Mouse (Mus musculus) intestine, embryonic 15.5 days (tissue): Measurements from ENCODE around the gene Prss8. TPM values are rescaled to one million over a fixed set of nuclear protein-coding genes. Genes with fewer than 3 reads are reported as not detected.

Experiments
- ATAC-seq: fragments of 200-750 bp; cut with Nextera tagmentation; 2 replicates; pipeline ENCODE4 v1.8.0; 2017; ENCODE audit warnings: moderate TSS enrichment, moderate library complexity
- H3K27ac ChIP-seq: fragments of 300-500 bp; sonication (generic); 2 replicates; pipeline ENCODE4 v1.5.1; 2015; ENCODE audit warnings: mild to moderate bottlenecking, inconsistent platforms
- H3K27me3 ChIP-seq: fragments of 300-500 bp; sonication (generic); replicated peaks from 2 replicates; pipeline ENCODE4 v1.6.1; 2015; ENCODE audit warnings: inconsistent platforms
- H3K36me3 ChIP-seq: fragments of 300-500 bp; sonication (generic); 2 replicates; pipeline ENCODE4 v1.6.1; 2015; ENCODE audit warnings: inconsistent platforms
- H3K4me1 ChIP-seq: fragments of 300-500 bp; sonication (generic); replicated peaks from 2 replicates; pipeline ENCODE4 v1.6.1; 2015; ENCODE audit warnings: inconsistent platforms
- H3K4me2 ChIP-seq: fragments of 300-500 bp; sonication (generic); replicated peaks from 2 replicates; pipeline ENCODE4 v1.6.1; 2015; ENCODE audit warnings: mild to moderate bottlenecking, inconsistent platforms
- H3K4me3 ChIP-seq: fragments of 300-500 bp; sonication (generic); replicated peaks from 2 replicates; pipeline ENCODE4 v1.5.1; 2015; ENCODE audit warnings: inconsistent platforms
- H3K9ac ChIP-seq: fragments of 300-500 bp; sonication (generic); 2 replicates; pipeline ENCODE4 v1.6.1; 2015; ENCODE audit warnings: inconsistent platforms
- H3K9me3 ChIP-seq: fragments of 300-500 bp; sonication (generic); 2 replicates; pipeline ENCODE4 v1.6.1; 2016; ENCODE audit warnings: inconsistent platforms
- WGBS: fragments of 180-500 bp; shearing (Covaris S2); methylation state at CpG from one replicate; pipeline ENCODE4 v1.1.7; 2015; 5-methylcytosine and 5-hydroxymethylcytosine counted together
- polyA plus RNA-seq: library from polyadenylated mRNA; unstranded; fragments of >200 nt; fragmentation: Nextera tagmentation; extraction: Ambion mirVana; gene quantifications from 2 replicates; pipeline ENCODE4 v1.2.1, GENCODE M21; 2015

The Prss8 gene
- polyA plus RNA-seq, 1 experiment from 2014 or later: 58.5 TPM

DNA sequence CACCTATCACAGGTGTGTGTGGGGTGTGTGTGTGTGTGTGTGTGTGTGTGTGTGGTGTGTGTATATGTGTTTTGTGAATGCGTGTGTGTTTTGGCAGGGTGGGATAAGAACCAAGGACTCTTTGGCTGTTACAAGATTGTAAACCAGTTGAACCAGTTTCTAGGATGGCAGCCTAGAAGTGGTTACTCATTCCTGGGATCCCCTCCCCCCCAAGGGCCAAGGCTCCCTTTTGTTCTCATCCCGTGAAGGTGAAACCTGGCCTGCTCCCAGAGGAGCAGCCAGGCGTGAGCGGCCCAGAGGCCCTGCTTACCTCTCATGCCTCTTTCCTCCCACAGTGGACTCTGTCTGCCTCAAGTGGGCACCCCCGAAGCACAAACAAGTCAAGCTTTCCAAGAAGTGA, 4.7 kb downstream of the Prss8 start:
- 0 out of 2 replicates have a peak overlapping the region, but pooled peaks have one; percentile 10 for H3K4me3 ChIP-seq
- H3K4me2 ChIP-seq: peak overlapping the region; percentile 54
- H3K9ac ChIP-seq: peak overlapping the region; percentile 11
- H3K36me3 ChIP-seq: peaks cover 3% of the 10 kb centered on the region
- H3K27ac ChIP-seq: peak overlapping the region; percentile 80
- ATAC-seq: peak; percentile 80
- WGBS: 49% methylated on average over 5 of the region's 5 CpGs
- H3K9me3 ChIP-seq: no peaks in the 10 kb centered on the region
- H3K27me3 ChIP-seq: no peaks in the 10 kb centered on the region; the same call in 1 of the 2 replicates
- peaks cover 23% of the 10 kb centered on the region for H3K4me1 ChIP-seq

DNA sequence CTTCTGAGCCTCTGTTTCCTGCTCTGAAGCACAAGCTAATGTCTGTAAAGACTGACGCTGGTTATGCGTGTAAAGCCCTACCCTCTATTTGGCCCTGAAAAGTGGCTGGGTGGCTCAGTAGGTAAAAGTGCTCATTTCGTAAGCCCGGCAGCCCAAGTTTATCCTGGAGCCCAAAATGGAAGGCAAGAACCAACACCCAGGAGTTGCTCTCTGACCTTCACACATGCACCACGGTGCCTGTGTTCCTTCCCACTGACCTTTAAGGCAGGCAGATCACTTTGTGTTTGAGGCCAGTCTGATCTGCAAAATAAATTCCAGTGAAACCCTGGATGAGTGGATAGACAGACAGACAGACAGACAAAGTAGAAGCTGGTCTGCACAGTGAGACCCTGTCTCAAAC, 6.2 kb downstream of the Prss8 start:
- H3K9me3 ChIP-seq: no peaks in the 10 kb centered on the region
- H3K4me2 ChIP-seq: no peak overlapping the region
- H3K27me3 ChIP-seq: no peaks in the 10 kb centered on the region; the same call in 1 of the 2 replicates
- no peak for ATAC-seq
- peak overlapping the region; percentile 71 for H3K27ac ChIP-seq
- peaks cover 23% of the 10 kb centered on the region for H3K4me1 ChIP-seq
- H3K36me3 ChIP-seq: peaks cover 3% of the 10 kb centered on the region
- no peak overlapping the region for H3K9ac ChIP-seq
- H3K4me3 ChIP-seq: no peak overlapping the region
- WGBS: 79% methylated on average over 5 of the region's 5 CpGs

DNA sequence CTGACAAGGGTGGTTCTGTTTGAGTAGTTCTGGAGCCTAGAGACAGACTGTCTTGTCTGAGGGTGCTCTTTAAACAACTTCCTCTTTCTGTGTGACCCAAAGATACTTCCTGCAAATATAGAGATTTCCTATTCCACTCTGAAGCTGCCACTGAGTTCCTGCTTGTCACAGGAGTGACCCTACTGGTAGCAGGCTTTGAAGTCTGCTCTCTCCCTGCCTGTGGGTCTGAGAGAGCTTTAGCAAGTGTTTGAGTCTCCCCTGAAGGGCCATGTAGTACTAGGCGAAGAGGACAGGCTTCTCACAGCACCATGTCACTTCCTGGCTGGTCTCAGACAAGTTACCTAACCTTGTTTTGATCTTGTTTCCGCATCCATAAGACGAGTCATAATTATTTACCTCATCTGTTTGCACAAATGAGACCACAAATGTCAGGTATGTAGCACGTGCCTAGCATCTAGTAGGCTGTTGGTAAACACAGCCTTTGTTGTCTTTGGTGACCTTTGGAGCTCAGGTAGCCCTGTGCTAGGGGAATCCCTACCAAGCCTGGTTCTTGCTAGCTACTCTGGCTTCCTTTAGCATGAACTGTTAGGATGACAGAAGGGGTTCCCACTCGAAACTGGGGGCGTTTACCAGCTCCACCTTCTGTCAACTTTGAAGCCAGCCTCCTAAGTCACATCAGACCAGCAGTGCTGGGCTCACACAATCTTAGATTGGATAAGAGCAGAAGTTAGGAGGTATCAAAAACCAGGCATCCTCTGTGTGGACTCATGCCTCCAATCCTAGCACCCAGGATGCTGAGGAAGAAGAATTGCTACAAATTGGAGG, 7.2 kb downstream of the Prss8 start:
- H3K9ac ChIP-seq: no peak overlapping the region
- peaks cover 18% of the 10 kb centered on the region for H3K4me1 ChIP-seq
- no peaks in the 10 kb centered on the region; the same call in 1 of the 2 replicates for H3K27me3 ChIP-seq
- 0 out of 2 replicates have a peak overlapping the region, but pooled peaks have one; percentile 29 for H3K27ac ChIP-seq
- H3K36me3 ChIP-seq: peaks cover 3% of the 10 kb centered on the region
- no peaks in the 10 kb centered on the region for H3K9me3 ChIP-seq
- H3K4me2 ChIP-seq: no peak overlapping the region
- no peak overlapping the region for H3K4me3 ChIP-seq
- 62% methylated on average over 6 of the region's 6 CpGs for WGBS
- ATAC-seq: no peak

DNA sequence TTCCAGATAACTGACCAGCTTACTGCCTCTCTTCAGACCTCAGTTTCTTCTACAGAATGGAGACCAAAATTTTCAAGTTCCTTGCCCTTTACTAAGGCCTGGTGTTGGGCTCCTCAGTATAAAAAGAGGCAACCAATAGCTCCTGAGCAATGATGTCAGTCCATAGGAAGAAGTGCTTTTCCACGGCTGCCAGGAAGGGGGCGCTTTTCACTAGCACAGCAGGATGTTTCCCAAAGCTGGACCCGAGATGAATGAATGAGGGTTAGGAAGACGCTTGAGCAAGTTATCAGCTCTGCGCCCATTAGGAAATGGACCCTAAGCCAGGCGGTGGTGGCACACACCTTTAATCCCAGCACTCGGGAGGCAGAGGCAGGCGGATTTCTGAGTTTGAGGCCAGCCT, 8.4 kb downstream of the Prss8 start:
- Histone ChIP-seq H3K27ac (no peak overlapping the region), H3K4me3 (no peak overlapping the region), H3K4me2 (no peak overlapping the region), H3K36me3 (peaks cover 5% of the 10 kb centered on the region; the same call in 1 of the 2 replicates), H3K4me1 (peaks cover 14% of the 10 kb centered on the region), H3K27me3 (no peaks in the 10 kb centered on the region), H3K9ac (no peak overlapping the region), H3K9me3 (no peaks in the 10 kb centered on the region)
- WGBS: 60% methylated on average over 8 of the region's 8 CpGs
- ATAC-seq: no peak

DNA sequence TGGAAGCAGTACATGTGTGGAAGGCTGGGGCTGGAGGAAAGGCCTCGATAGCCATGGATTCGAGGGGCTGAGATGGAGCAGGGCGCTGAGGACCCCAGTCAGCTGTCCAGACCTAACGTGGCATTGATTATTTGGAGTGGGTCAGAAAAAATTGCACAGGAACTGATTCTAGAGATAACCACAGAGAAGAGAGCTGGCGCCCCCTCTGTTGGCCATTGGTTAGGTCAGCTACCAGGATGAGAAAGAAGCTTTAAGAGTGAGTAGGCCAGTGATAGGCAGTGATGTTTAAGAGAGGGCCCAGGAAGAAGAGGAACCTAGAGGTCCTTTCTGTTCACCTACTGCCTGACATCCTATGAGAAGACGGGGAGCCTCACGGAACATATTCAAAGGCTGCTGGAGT, 10.6 kb downstream of the Prss8 start:
- H3K9me3 ChIP-seq: no peaks in the 10 kb centered on the region
- no peak overlapping the region for H3K27ac ChIP-seq
- H3K4me2 ChIP-seq: no peak overlapping the region
- no peak for ATAC-seq
- peaks cover 7% of the 10 kb centered on the region; the same call in 1 of the 2 replicates for H3K4me1 ChIP-seq
- H3K4me3 ChIP-seq: no peak overlapping the region
- H3K27me3 ChIP-seq: no peaks in the 10 kb centered on the region
- no peak overlapping the region for H3K9ac ChIP-seq
- peaks cover 6% of the 10 kb centered on the region for H3K36me3 ChIP-seq
- 72% methylated on average over 7 of the region's 7 CpGs for WGBS

DNA sequence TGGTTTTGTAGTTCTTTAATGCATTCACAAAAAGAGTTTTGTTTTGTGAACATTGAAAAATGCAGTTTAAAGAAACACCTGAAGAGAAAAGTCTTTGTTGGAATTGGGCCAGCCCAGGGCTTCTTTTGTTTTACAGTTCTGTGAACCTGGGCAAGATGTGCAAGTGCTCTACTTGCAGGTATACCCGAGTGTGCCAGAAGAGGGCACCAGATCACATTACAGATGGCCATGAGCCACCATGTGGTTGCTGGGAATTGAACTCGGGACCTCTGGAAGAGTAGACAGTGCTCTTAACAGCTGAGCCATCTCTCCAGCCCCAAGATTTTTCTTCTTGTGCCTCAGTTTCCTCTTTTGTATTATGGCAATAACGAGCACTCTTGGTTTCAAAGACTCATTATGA, 11.7 kb downstream of the Prss8 start:
- WGBS: 53% methylated on average over 3 of the region's 3 CpGs
- no peak for ATAC-seq

DNA sequence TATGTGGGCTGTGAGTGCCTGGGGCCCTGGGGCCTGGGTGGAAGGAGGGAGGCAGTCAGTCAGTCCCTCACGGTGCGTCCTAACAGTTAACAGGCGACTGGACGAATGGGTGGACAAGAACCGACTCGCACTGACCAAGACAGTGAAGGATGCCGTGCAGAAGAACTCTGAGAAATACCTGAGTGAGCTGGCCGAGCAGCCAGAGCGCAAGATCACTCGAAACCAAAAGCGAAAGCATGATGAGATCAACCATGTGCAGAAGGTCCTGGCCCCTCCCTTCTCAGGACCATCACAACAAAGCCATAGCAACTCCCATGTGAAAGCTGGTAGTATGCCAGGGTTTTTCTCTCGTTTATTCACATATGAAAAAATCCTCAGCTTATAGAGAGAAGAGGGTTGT, 14.6 kb downstream of the Prss8 start:
- no peaks in the 10 kb centered on the region for H3K27me3 ChIP-seq
- WGBS: 87% methylated on average over 12 of the region's 12 CpGs

More for the DNA sequence above, 11.7 kb downstream of the Prss8 start:
- no peaks in the 10 kb centered on the region for H3K27me3 ChIP-seq
- peaks cover 5% of the 10 kb centered on the region; the same call in 1 of the 2 replicates for H3K4me1 ChIP-seq
- H3K9me3 ChIP-seq: no peaks in the 10 kb centered on the region
- H3K4me3 ChIP-seq: no peak overlapping the region
- H3K36me3 ChIP-seq: peaks cover 6% of the 10 kb centered on the region
- no peak overlapping the region for H3K27ac ChIP-seq
- no peak overlapping the region for H3K4me2 ChIP-seq
- H3K9ac ChIP-seq: no peak overlapping the region

DNA sequence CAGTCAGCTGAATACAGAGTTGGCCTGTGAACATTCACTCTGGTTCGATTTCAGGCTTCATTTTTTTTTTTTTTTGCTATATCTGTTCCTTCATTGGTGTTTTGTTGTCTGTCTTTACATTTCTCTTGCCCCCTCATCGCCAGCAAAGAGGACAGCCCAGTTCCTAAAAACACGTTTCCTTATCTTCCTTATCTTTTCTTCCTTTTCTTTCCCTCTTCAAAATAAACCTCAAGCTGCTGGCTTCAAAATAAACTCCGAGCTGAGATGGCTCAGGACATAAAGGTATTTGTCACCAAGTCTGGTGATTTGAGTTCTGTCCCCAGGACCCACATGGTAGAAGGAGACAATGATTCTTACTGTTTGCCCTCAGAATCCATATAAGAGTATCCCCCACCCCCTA, 17.0 kb downstream of the Prss8 start:
- peak overlapping the region; percentile 75 for H3K4me3 ChIP-seq
- H3K27me3 ChIP-seq: no peaks in the 10 kb centered on the region
- H3K9me3 ChIP-seq: no peaks in the 10 kb centered on the region
- WGBS: 15% methylated on average over 4 of the region's 4 CpGs
- H3K4me1 ChIP-seq: 0 out of 2 replicates have a peak, but pooled peaks cover 6% of the 10 kb centered on the region
- H3K27ac ChIP-seq: peak overlapping the region; percentile 80; the same call in 1 of the 2 replicates
- H3K9ac ChIP-seq: peak overlapping the region; percentile 80
- peaks cover 20% of the 10 kb centered on the region for H3K36me3 ChIP-seq
- H3K4me2 ChIP-seq: peak overlapping the region; percentile 66
- ATAC-seq: no peak

More for the DNA sequence above, 14.6 kb downstream of the Prss8 start:
- Histone ChIP-seq H3K27ac (no peak overlapping the region), H3K9me3 (no peaks in the 10 kb centered on the region), H3K4me2 (no peak overlapping the region), H3K36me3 (peaks cover 6% of the 10 kb centered on the region), H3K9ac (no peak overlapping the region), H3K4me3 (no peak overlapping the region), H3K4me1 (0 out of 2 replicates have a peak, but pooled peaks cover 3% of the 10 kb centered on the region)
- no peak for ATAC-seq

DNA sequence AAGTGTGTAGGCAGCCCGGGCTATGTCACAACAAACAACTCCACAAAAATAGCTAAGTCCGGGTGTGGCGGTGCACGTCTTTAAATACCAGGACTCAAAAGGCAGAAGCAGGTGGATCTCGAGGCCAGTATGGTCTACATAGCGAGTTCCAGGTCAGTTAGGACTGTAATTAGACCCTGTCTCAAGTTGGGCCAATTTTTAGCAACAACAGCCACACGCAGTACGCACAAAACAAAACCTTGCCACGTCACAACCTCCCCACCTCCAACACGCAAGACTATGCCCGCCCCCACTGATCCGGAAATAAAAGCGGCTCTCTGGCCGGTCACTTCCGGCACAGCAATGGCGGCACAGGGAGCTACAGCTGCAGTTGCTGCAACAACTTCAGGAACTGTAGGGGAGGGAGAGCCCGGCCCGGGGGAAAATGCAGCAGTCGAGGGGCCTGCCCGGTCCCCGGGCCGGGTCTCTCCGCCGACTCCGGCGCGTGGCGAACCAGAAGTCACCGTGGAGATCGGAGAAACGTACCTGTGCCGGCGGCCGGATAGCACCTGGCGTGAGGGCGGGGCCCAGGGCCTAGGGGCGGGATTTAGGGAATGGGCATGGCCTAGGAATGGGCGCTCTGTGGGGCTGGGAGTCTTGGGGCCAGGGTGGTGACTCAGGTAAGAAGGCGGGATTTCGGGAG, 17.6 kb downstream of the Prss8 start, which contains the start of gene Kat8:
Gene Kat8 (plus strand): TSS at position 327 of the 682 bp plus-strand sequence.
- Histone ChIP-seq H3K9ac (peak within 1 kb of the TSS; percentile 80), H3K4me2 (peak within 1 kb of the TSS; percentile 66), H3K27me3 (no peaks in the 10 kb centered on the region), H3K4me1 (0 out of 2 replicates have a peak, but pooled peaks cover 6% of the 10 kb centered on the region), H3K4me3 (peak within 1 kb of the TSS; percentile 75), H3K9me3 (no peaks in the 10 kb centered on the region), H3K27ac (peak within 1 kb of the TSS; percentile 80), H3K36me3 (peaks cover 26% of the 10 kb centered on the region)
- WGBS: 1% methylated on average over 40 of the region's 40 CpGs
- ATAC-seq: peak; percentile 98

DNA sequence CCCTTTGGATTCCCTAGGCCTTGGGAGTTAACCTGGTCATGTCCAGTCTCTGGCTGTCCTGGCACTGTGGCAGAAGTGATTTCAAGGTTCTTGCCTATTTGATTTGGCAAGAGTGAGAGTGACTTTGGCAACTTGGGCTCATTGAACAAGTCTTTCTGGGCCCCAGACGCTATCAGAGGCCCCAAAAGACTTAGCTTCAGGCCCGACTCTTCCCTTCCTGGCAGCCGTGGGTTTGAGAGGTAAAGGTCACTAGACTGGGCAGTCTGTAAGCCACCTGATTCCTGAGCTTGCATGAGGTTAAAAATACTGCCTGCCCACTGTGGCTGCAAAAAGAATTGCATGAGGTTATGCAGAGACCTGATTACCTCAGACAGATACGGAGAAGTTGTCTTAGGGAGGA, 21.2 kb downstream of the Prss8 start:
- Histone ChIP-seq H3K4me1 (peaks cover 19% of the 10 kb centered on the region), H3K27ac (no peak overlapping the region), H3K27me3 (no peaks in the 10 kb centered on the region), H3K9ac (no peak overlapping the region), H3K36me3 (peaks cover 37% of the 10 kb centered on the region), H3K4me3 (no peak overlapping the region), H3K9me3 (no peaks in the 10 kb centered on the region), H3K4me2 (no peak overlapping the region)
- no peak for ATAC-seq
- 88% methylated on average over 4 of the region's 4 CpGs for WGBS

DNA sequence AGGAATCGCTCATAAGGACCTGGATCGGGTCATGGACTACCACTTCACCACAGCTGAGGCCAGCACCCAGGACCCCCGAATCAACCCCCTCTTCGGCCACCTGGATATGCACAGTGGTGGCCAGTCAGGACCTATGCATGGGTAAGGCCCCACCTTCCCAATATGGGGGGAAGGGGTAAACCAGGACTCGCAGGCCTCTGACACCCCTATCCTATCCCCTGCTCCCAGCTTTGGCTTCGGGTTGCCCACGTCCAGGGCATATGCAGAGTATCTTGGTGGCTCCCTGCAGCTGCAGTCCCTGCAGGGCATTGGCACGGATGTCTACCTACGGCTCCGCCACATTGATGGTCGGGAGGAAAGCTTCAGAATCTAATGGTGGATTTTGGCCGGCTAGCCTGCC, 22.0 kb downstream of the Prss8 start:
- Histone ChIP-seq H3K27ac (no peak overlapping the region), H3K9me3 (no peaks in the 10 kb centered on the region), H3K4me2 (no peak overlapping the region), H3K9ac (no peak overlapping the region), H3K4me1 (peaks cover 16% of the 10 kb centered on the region), H3K36me3 (peaks cover 37% of the 10 kb centered on the region), H3K4me3 (no peak overlapping the region), H3K27me3 (no peaks in the 10 kb centered on the region)
- 95% methylated on average over 12 of the region's 12 CpGs for WGBS
- no peak for ATAC-seq
